Mouse (Mus musculus) embryonic fibroblast, embryonic 13.5 days (primary cell): ENCODE results near the gene Prr14. TPM values are rescaled to one million over a fixed set of nuclear protein-coding genes. Genes with fewer than 3 reads are reported as not detected.
"Not testable (repeated sequence)": the region's sequence is repeated elsewhere in the genome, so short reads cannot be mapped to it uniquely, and the experiment has no call there.

Experiments used
- H3K27ac ChIP-seq: 2 replicates; pipeline ENCODE4 v1.5.1; 2012; ENCODE audit warnings: low read length, control low read depth, inconsistent platforms; ENCODE audit not compliant: insufficient read depth
- H3K4me1 ChIP-seq: 2 replicates; pipeline ENCODE4 v1.6.1; 2011; ENCODE audit warnings: low read length; ENCODE audit not compliant: control insufficient read depth, insufficient read depth
- H3K4me3 ChIP-seq: 2 replicates; pipeline ENCODE4 v1.5.1; 2011; ENCODE audit warnings: mild to moderate bottlenecking, control low read depth, low read length; ENCODE audit not compliant: insufficient read depth
- CTCF ChIP-seq: IDR thresholded peaks from 2 replicates; pipeline ENCODE4 v1.5.1; 2011; ENCODE audit warnings: mild to moderate bottlenecking, control low read depth, low read length, moderate library complexity, borderline replicate concordance; ENCODE audit not compliant: insufficient read depth
- POLR2A ChIP-seq: IDR thresholded peaks from 2 replicates; pipeline ENCODE4 v1.6.1; 2011; ENCODE audit warnings: low read depth, mild to moderate bottlenecking, control low read depth, low read length, moderate library complexity
- polyA plus RNA-seq: library from polyadenylated mRNA; stranded (reverse); fragments of >200 nt; gene quantifications from 2 replicates; pipeline ENCODE4 v1.2.4, GENCODE M21; 2011; ENCODE audit warnings: low read depth; ENCODE audit not compliant: missing spikeins, insufficient read length

The Prr14 gene
- polyA plus RNA-seq, 1 experiment, result 73.6 TPM

- Histone ChIP-seq H3K27ac (no peak overlapping the region), H3K4me1 (no peaks in the 10 kb centered on the region), H3K4me3 (no peak overlapping the region)
- TF ChIP-seq POLR2A (no peak), CTCF (no peak)
Measured at GRCm38 (mm10) chr7:127508291-127508690, 48.9 kb downstream of the Prr14 start.

DNA sequence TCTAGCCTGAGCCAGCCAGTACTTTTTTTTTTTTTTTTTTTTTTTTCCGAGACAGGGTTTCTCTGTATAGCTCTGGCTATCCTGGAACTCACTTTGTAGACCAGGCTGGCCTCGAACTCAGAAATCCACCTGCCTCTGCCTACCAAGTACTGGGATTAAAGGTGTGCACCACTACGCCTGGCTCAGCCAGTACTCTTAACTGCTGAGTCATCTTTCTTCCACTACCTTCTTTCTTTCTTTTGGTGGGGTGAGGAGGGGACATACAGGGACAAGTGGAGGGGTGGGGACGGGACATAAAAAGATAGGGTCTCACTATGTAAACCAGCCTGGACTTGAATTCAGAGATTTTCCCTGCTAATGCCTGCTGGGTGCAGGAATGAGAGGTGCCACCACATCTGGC, 50.4 kb downstream of the Prr14 start:
- H3K4me1 ChIP-seq, H3K4me3 ChIP-seq, H3K27ac ChIP-seq: not testable (repeated sequence)

DNA sequence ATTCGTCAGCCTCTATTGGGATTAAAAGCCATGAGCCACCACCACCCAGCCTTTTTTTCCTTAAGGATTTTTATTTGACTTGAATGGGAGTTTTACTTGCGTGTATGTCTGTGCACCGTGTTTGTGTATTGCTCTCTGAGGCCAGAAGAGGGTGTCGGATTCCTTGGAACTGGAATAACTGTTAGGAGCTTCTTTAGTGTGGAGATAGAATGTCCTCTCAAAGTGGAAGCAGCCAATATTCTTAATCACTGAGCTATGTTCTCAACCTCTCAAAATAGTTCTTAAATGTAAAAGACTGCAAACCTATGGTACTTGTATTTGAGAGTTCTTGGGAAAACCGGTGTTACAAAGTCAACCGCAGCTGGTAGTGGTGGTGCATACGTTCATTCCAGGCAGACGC, 51.8 kb downstream of the Prr14 start:
- H3K4me3 ChIP-seq, result peak overlapping the region; percentile 73
- TF ChIP-seq POLR2A (no peak), CTCF (no peak)
- H3K4me1 ChIP-seq, result peaks cover 2% of the 10 kb centered on the region; the same call in 1 of the 2 replicates
- peak overlapping the region; percentile 38 for H3K27ac ChIP-seq

- peak within 1 kb of the TSS; percentile 93 for H3K27ac ChIP-seq
- H3K4me3 ChIP-seq, result peak within 1 kb of the TSS; percentile 73
- TF ChIP-seq CTCF, result no peak
- TF ChIP-seq POLR2A, result peak; percentile 92
- peaks cover 2% of the 10 kb centered on the region; the same call in 1 of the 2 replicates for H3K4me1 ChIP-seq
Measured at GRCm38 (mm10) chr7:127511808-127512230, 52.4 kb downstream of the Prr14 start, which contains the start of gene Srcap. Srcap (plus strand) TSS chr7:127511983.

- Histone ChIP-seq H3K4me1 (peaks cover 2% of the 10 kb centered on the region; the same call in 1 of the 2 replicates), H3K4me3 (peak overlapping the region; percentile 73), H3K27ac (peak overlapping the region; percentile 93)
- TF ChIP-seq CTCF (no peak), POLR2A (peak; percentile 48; the same call in 1 of the 2 replicates)
Measured at GRCm38 (mm10) chr7:127512231-127513015, 53.0 kb downstream of the Prr14 start.

GRCm38 (mm10) chr7:127513016-127513390, 53.6 kb downstream of the Prr14 start:
- H3K27ac ChIP-seq, result peak overlapping the region; percentile 30
- H3K4me1 ChIP-seq, result peaks cover 2% of the 10 kb centered on the region; the same call in 1 of the 2 replicates
- H3K4me3 ChIP-seq, result peak overlapping the region; percentile 73
- TF ChIP-seq POLR2A (no peak), CTCF (no peak)

DNA sequence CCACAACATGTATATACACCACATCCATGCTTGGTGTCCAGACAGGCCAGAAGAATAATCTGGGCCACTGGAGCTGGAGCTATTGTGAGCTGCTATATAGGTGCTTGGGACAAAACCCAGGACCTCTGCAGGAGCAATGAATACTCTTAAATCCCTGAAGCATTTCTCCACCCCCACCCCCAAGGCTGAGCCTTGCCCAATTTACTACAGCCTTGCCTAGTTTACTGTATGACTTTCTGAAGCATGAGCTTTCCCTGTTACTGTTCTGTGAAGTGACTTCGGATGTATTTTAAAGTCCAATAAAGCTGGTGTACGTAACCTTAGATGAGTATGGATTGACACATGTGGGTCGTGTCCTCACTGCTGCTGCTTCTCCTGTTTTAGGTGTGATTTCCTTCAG, 54.4 kb downstream of the Prr14 start:
- H3K4me1 ChIP-seq, result peaks cover 2% of the 10 kb centered on the region; the same call in 1 of the 2 replicates
- no peak for TF ChIP-seq CTCF
- TF ChIP-seq POLR2A, result no peak
- peak overlapping the region; percentile 30; the same call in 1 of the 2 replicates for H3K27ac ChIP-seq
- H3K4me3 ChIP-seq, result peak overlapping the region; percentile 73

DNA sequence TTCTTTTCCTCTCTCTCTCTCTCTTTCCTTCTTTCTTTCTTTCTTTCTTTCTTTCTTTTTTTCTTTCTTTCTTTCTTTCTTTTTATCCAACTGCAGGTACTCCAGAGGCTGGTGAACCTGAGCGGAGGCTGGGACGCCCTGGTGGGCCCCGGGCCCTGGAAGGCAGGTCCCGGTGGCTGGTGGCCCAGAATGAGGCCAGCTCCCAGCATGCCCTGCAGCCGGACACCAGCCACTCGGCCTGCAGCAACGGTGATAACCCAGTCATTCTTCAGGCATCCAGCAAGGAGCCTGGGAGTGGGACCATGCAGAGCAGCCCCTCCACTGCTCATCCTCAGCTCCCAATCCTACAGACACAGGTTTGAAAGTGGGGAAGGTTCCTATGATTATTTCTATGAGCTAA, 56.4 kb downstream of the Prr14 start:
- no peak overlapping the region for H3K27ac ChIP-seq
- H3K4me1 ChIP-seq, result peaks cover 2% of the 10 kb centered on the region; the same call in 1 of the 2 replicates
- TF ChIP-seq CTCF, result no peak
- no peak for TF ChIP-seq POLR2A
- H3K4me3 ChIP-seq, result no peak overlapping the region

DNA sequence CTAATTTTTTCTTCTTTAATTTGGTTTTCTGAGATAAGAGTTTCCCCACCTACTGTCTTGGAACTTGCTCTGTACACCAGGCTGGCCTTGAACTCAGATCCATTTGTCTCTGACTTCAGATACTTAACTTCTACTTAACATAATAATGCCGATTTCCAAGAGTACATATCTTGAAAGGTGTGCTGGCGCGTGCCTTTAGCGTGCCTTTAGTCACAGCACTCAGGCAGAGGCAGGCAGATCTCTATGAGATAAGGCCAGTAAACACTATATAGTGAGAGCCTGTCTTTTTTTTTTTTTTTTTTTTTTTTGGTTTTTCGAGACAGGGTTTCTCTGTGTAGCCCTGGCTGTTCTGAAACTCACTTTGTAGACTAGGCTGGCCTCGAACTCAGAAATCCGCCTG, 56.9 kb downstream of the Prr14 start:
- peaks cover 2% of the 10 kb centered on the region; the same call in 1 of the 2 replicates for H3K4me1 ChIP-seq
- no peak overlapping the region for H3K4me3 ChIP-seq
- no peak overlapping the region for H3K27ac ChIP-seq
- TF ChIP-seq POLR2A (no peak), CTCF (no peak)

- TF ChIP-seq POLR2A, result no peak
- no peak for TF ChIP-seq CTCF
- no peak within 1 kb of the TSS for H3K27ac ChIP-seq
- H3K4me3 ChIP-seq, result no peak within 1 kb of the TSS
- no peaks in the 10 kb centered on the region; the same call in 1 of the 2 replicates for H3K4me1 ChIP-seq
Measured at GRCm38 (mm10) chr7:127519284-127519683, 59.9 kb downstream of the Prr14 start, which contains the start of gene Gm42715. Gm42715 (plus strand) TSS chr7:127519584.

Other genes starting within 250 kb of the Prr14 start
- 11.0 and 12.4 TPM in 2 replicates for gene Zfp553, start 226.6 kb upstream of the Prr14 start, polyA plus RNA-seq
- 3.9 and 4.2 TPM in 2 replicates for gene Sept1, start 226.5 kb upstream of the Prr14 start, polyA plus RNA-seq
- 21.3 and 24.3 TPM in 2 replicates for gene Zfp771, start 215.3 kb upstream of the Prr14 start, polyA plus RNA-seq
- gene Dctpp1, start 198.9 kb upstream of the Prr14 start, polyA plus RNA-seq, result 29.0 and 30.6 TPM in 2 replicates
- 25.9 and 29.4 TPM in 2 replicates for gene Sephs2, start 185.6 kb upstream of the Prr14 start, polyA plus RNA-seq
- gene Itgal, start 163.4 kb upstream of the Prr14 start, polyA plus RNA-seq, result 0.20 and 0.56 TPM in 2 replicates
- gene Zfp768, start 114.0 kb upstream of the Prr14 start, polyA plus RNA-seq, result 18.4 and 20.7 TPM in 2 replicates
- 4.5 and 7.0 TPM in 2 replicates for gene Zfp747, start 83.6 kb upstream of the Prr14 start, polyA plus RNA-seq
- 1.6 and 2.1 TPM in 2 replicates for gene 9130019O22Rik, start 72.4 kb upstream of the Prr14 start, polyA plus RNA-seq
- gene E430018J23Rik, start 66.0 kb upstream of the Prr14 start, polyA plus RNA-seq, result 5.3 and 7.1 TPM in 2 replicates
- 3.3 and 5.0 TPM in 2 replicates for gene Zfp764, start 52.8 kb upstream of the Prr14 start, polyA plus RNA-seq
- 9.6 and 11.0 TPM in 2 replicates for gene Zfp688, start 37.5 kb upstream of the Prr14 start, polyA plus RNA-seq
- gene Zfp689, start 10.5 kb upstream of the Prr14 start, polyA plus RNA-seq, result 1.8 and 3.2 TPM in 2 replicates
- gene Fbrs, start 19.6 kb downstream of the Prr14 start, polyA plus RNA-seq, result 54.2 and 58.1 TPM in 2 replicates
- 63.8 and 64.6 TPM in 2 replicates for gene Srcap, start 52.4 kb downstream of the Prr14 start, polyA plus RNA-seq
- 10.3 and 12.0 TPM in 2 replicates for gene Gm42715, start 60.0 kb downstream of the Prr14 start, polyA plus RNA-seq
- gene Tmem265, start 101.8 kb downstream of the Prr14 start, polyA plus RNA-seq, result not detected in 2 replicates
- gene Phkg2, start 113.7 kb downstream of the Prr14 start, polyA plus RNA-seq, result 29.6 and 31.2 TPM in 2 replicates
- gene Ccdc189, start 129.0 kb downstream of the Prr14 start, polyA plus RNA-seq, result 1.5 and 3.6 TPM in 2 replicates
- gene Rnf40, start 129.2 kb downstream of the Prr14 start, polyA plus RNA-seq, result 34.2 and 34.6 TPM in 2 replicates
- 9.3 and 14.9 TPM in 2 replicates for gene Zfp629, start 156.2 kb downstream of the Prr14 start, polyA plus RNA-seq
- gene Bcl7c, start 249.3 kb downstream of the Prr14 start, polyA plus RNA-seq, result 53.2 and 57.0 TPM in 2 replicates